Mouse (Mus musculus) kidney, adult 2 months (tissue): Measurements from ENCODE around the gene Fopnl. TPM values are rescaled to one million over a fixed set of nuclear protein-coding genes. Genes with fewer than 3 reads are reported as not detected.

ENCODE experiments used
- DNase-seq: peaks from one replicate; pipeline ENCODE4 v3.0.0; 2021
- H3K27ac ChIP-seq: fragments of 200-500 bp; 2 replicates; pipeline ENCODE4 v1.5.1; 2012; ENCODE audit warnings: low read depth, low read length, control low read depth, inconsistent platforms; ENCODE audit not compliant: insufficient read depth
- H3K27me3 ChIP-seq: fragments of 200-500 bp; replicated peaks from 2 replicates; pipeline ENCODE4 v1.6.1; 2012; ENCODE audit warnings: mild to moderate bottlenecking, moderate library complexity, low read length, inconsistent platforms; ENCODE audit not compliant: control insufficient read depth, insufficient read depth
- H3K36me3 ChIP-seq: fragments of 200-500 bp; 2 replicates; pipeline ENCODE4 v1.6.1; 2012; ENCODE audit warnings: mild to moderate bottlenecking, moderate library complexity, low read length, inconsistent platforms; ENCODE audit not compliant: control insufficient read depth, insufficient read depth
- H3K4me1 ChIP-seq: fragments of 200-500 bp; 2 replicates; pipeline ENCODE4 v1.6.1; 2011; ENCODE audit warnings: low read length; ENCODE audit not compliant: control insufficient read depth, insufficient read depth
- H3K4me3 ChIP-seq: fragments of 200-500 bp; 2 replicates; pipeline ENCODE4 v1.5.1; 2011; ENCODE audit warnings: mild to moderate bottlenecking, low read depth, low read length, control low read depth; ENCODE audit not compliant: insufficient read depth
- CTCF ChIP-seq: fragments of 200-500 bp; conservative IDR thresholded peaks from 2 replicates; pipeline ENCODE4 v1.5.1; 2011; ENCODE audit warnings: low read depth, mild to moderate bottlenecking, control low read depth, low read length, moderate library complexity, mixed read lengths; ENCODE audit not compliant: insufficient read depth, insufficient read length
- POLR2A ChIP-seq: fragments of 200-500 bp; IDR thresholded peaks from one replicate; pipeline ENCODE4 v1.6.1; 2011; ENCODE audit warnings: low read depth, low read length, control low read depth
- WGBS: fragments of 180-500 bp; shearing (Covaris S2); methylation state at CpG from one replicate; pipeline ENCODE4 v1.1.7; 2018; 5-methylcytosine and 5-hydroxymethylcytosine counted together
- polyA plus RNA-seq: library from polyadenylated mRNA; depleted of rRNA; stranded (reverse); fragments of >200 nt; gene quantifications from 2 replicates; pipeline ENCODE4 v1.2.3, GENCODE M21; 2012

The Fopnl gene
- polyA plus RNA-seq, 1 experiment = 34.6 TPM

GRCm38 (mm10) chr16:14344967-14345366 lies 27.8 kb upstream of the Fopnl start:
- H3K4me3 ChIP-seq = no peak overlapping the region
- H3K27ac ChIP-seq = no peak overlapping the region
- TF ChIP-seq POLR2A (no peak), CTCF (no peak)
- H3K4me1 ChIP-seq = no peaks in the 10 kb centered on the region
- WGBS = 79% methylated on average over 3 of the region's 3 CpGs
- DNase-seq = no peak
- H3K27me3 ChIP-seq = no peaks in the 10 kb centered on the region
- no peaks in the 10 kb centered on the region for H3K36me3 ChIP-seq

- TF ChIP-seq POLR2A = no peak
- TF ChIP-seq CTCF = no peak
- no peak overlapping the region for H3K4me3 ChIP-seq
- no peaks in the 10 kb centered on the region for H3K4me1 ChIP-seq
- WGBS = 62% methylated on average over 1 of the region's 1 CpGs
- no peaks in the 10 kb centered on the region for H3K36me3 ChIP-seq
- no peaks in the 10 kb centered on the region for H3K27me3 ChIP-seq
- no peak overlapping the region for H3K27ac ChIP-seq
- no peak for DNase-seq
Measured at GRCm38 (mm10) chr16:14328156-14328555, 11.0 kb upstream of the Fopnl start.

GRCm38 (mm10) chr16:14320494-14320893 lies 3.3 kb upstream of the Fopnl start:
- Histone ChIP-seq H3K4me1 (peaks cover 3% of the 10 kb centered on the region; the same call in 1 of the 2 replicates), H3K4me3 (no peak overlapping the region), H3K27ac (no peak overlapping the region), H3K36me3 (no peaks in the 10 kb centered on the region), H3K27me3 (no peaks in the 10 kb centered on the region)
- no peak for DNase-seq
- 62% methylated on average over 1 of the region's 1 CpGs for WGBS
- TF ChIP-seq POLR2A (no peak), CTCF (no peak)

- Histone ChIP-seq H3K4me1 (peaks cover 3% of the 10 kb centered on the region; the same call in 1 of the 2 replicates), H3K27me3 (no peaks in the 10 kb centered on the region), H3K4me3 (no peak overlapping the region), H3K36me3 (no peaks in the 10 kb centered on the region), H3K27ac (no peak overlapping the region)
- DNase-seq = no peak
- 89% methylated on average over 3 of the region's 3 CpGs for WGBS
- TF ChIP-seq POLR2A = no peak
- no peak for TF ChIP-seq CTCF
Measured at GRCm38 (mm10) chr16:14319681-14320080, 2.5 kb upstream of the Fopnl start.

- Histone ChIP-seq H3K27ac (no peak overlapping the region), H3K4me3 (no peak overlapping the region), H3K36me3 (peaks cover 2% of the 10 kb centered on the region; the same call in 1 of the 2 replicates), H3K27me3 (no peaks in the 10 kb centered on the region), H3K4me1 (peaks cover 3% of the 10 kb centered on the region; the same call in 1 of the 2 replicates)
- WGBS = 90% methylated on average over 7 of the region's 7 CpGs
- DNase-seq = no peak
- TF ChIP-seq POLR2A = no peak
- no peak for TF ChIP-seq CTCF
Measured at GRCm38 (mm10) chr16:14312914-14313313, 4.3 kb downstream of the Fopnl start.

- peaks cover 3% of the 10 kb centered on the region; the same call in 1 of the 2 replicates for H3K4me1 ChIP-seq
Measured at GRCm38 (mm10) chr16:14311371-14311770, 5.8 kb downstream of the Fopnl start.

GRCm38 (mm10) chr16:14309833-14310232 lies 7.4 kb downstream of the Fopnl start:
- peaks cover 2% of the 10 kb centered on the region; the same call in 1 of the 2 replicates for H3K36me3 ChIP-seq
- no peaks in the 10 kb centered on the region for H3K4me1 ChIP-seq
- no peak overlapping the region for H3K4me3 ChIP-seq
- WGBS = 67% methylated on average over 3 of the region's 3 CpGs
- no peak for DNase-seq
- TF ChIP-seq POLR2A (no peak), CTCF (no peak)
- H3K27me3 ChIP-seq = no peaks in the 10 kb centered on the region
- no peak overlapping the region for H3K27ac ChIP-seq

More at GRCm38 (mm10) chr16:14311371-14311770, 5.8 kb downstream of the Fopnl start:
- Histone ChIP-seq H3K36me3 (peaks cover 2% of the 10 kb centered on the region; the same call in 1 of the 2 replicates), H3K4me3 (no peak overlapping the region), H3K27ac (no peak overlapping the region), H3K27me3 (no peaks in the 10 kb centered on the region)
- WGBS = 54% methylated on average over 6 of the region's 6 CpGs
- no peak for TF ChIP-seq POLR2A
- peak; percentile 67 for TF ChIP-seq CTCF
- peak; percentile 28 for DNase-seq
